Mouse (Mus musculus) left cerebral cortex, postnatal 4 days (tissue): Measurements from ENCODE around the gene Akap13. TPM values are rescaled to one million over a fixed set of nuclear protein-coding genes. Genes with fewer than 3 reads are reported as not detected.

Source experiments
- microRNA-seq: library from miRNA; unstranded; fragments of <30 nt; microRNA quantifications from one replicate; pipeline ENCODE4 v1.2.0, GENCODE M21; 2022
- total RNA-seq, 2 experiments: library from RNA; stranded (reverse); gene quantifications; 2 replicates each; pipeline ENCODE4 v1.2.3; 2021

The Akap13 gene
- total RNA-seq, 2 experiments from 2014 or later = 31.3 to 32.8 TPM

Small RNAs within 50 kb of the gene (microRNA-seq; reads per million reads assigned to microRNA genes)
- gene Gm23251 = not detected

Other genes with a start within 250 kb of the Akap13 start
- 10 to 100 TPM; 80.7 to 87.9 TPM for gene Sv2b, start 146.3 kb upstream of the Akap13 start, total RNA-seq